In the genomic region with DNA sequence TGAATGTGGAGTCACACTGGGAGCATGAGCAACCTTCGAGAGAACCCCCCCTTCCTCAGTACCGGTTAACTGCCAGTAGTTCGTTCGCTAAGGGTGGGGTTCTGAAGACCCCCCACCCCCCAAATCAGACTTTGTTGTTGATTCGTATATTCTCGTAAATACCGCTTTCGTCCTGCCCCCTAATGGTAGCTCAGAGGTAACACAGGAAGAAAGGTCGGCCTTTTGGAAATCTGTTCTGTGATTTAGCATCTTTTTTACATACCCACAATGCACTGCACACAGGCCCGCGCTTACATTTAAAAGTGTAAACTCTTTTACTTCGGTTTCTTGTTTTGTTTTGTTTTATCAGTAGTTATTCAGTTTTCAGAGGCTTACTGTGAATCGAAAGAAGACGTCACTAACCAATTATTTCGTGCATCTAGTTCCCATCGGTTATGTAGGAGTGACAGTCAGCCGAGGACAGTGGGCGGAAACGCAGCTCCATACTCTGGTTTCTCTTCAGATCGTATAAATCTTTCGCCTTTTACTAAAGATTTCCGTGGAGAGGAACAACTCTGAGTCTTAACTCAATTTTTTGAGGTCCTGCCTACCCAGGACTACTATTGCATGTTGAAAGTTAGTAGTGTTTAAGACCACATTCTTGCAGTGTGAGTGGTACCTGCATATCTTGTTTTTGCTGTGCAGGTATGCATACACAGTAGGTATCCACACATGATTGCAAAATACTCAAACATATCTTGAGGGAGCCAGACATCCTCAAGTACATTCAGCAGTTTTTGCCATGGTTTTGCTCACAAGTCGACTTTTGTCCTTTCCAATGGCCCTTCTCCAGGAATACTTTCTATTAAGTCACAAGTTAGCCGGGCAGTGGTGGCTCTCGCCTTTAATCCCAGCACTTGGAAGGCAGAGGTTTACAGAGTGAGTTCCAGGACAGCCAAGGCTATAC, we compare ENCODE assay signal across 7 mouse cellular contexts. TPM values are rescaled to one million over a fixed set of nuclear protein-coding genes. Genes with fewer than 3 reads are reported as not detected.
DNase-seq lines count a peak whose midpoint lies in the region.

No protein-coding gene starts in this region.

- no peaks in the 10 kb centered on the region for H3K4me1 ChIP-seq in heart, embryonic 10.5 days

- under 1% methylated on average over 25 of the region's 25 CpGs for whole genome bisulfite sequencing in heart, embryonic 10.5 days

- peak overlapping the region; percentile 54 for H3K4me3 ChIP-seq in heart, embryonic 10.5 days

- H3K36me3 ChIP-seq in heart, embryonic 10.5 days = no peaks in the 10 kb centered on the region

- no peaks in the 10 kb centered on the region for H3K9me3 ChIP-seq in heart, embryonic 10.5 days

- H3K27me3 ChIP-seq in heart, embryonic 10.5 days (ENCODE audit: insufficient read depth, poor library complexity, severe bottlenecking) = no peaks in the 10 kb centered on the region

- H3K27ac ChIP-seq in heart, embryonic 10.5 days = peak overlapping the region; percentile 90

- DNase-seq in 3134 (ENCODE audit: extremely low read depth, insufficient read length, low spot score) = peak; percentile 66
- DNase-seq in CD4-positive, CD25-positive, alpha-beta regulatory T cell, adult 2 months (ENCODE audit: low read depth, low spot score) = peak; percentile 86
- peak; percentile 54 to 63 for DNase-seq in cerebellum, postnatal 14 days
- DNase-seq in heart, embryonic 10.5 days (ENCODE audit: low spot score) = no peak
- DNase-seq in kidney, adult 9 months = peak; percentile 81
- peak; percentile 47 for DNase-seq in lung, postnatal 14 days
- peak; percentile 45 for DNase-seq in skeletal muscle tissue, adult 2 months (ENCODE audit: low read depth, low spot score)

RNA-seq across cellular contexts. Expression of gene Kif2c, which starts 19.9 kb away (rescaled TPM):
- polyA plus RNA-seq in heart, embryonic 10.5 days (2016; fragmentation: Nextera tagmentation; extraction: Ambion mirVana) = 55.1 and 68.7 TPM in 2 replicates

RNA-seq across cellular contexts. Expression of gene Rps8, which starts 46.3 kb away (rescaled TPM):
- polyA plus RNA-seq in heart, embryonic 10.5 days (2016; fragmentation: Nextera tagmentation; extraction: Ambion mirVana) = 638 and 783 TPM in 2 replicates

RNA-seq across cellular contexts. Expression of gene Tmem53, which starts 49.4 kb away (rescaled TPM):
- polyA plus RNA-seq in heart, embryonic 10.5 days (2016; fragmentation: Nextera tagmentation; extraction: Ambion mirVana) = 11.0 and 14.4 TPM in 2 replicates

RNA-seq across cellular contexts. Expression of gene Armh1, which starts 49.6 kb away (rescaled TPM):
- 0.20 and 0.46 TPM in 2 replicates for polyA plus RNA-seq in heart, embryonic 10.5 days (2016; fragmentation: Nextera tagmentation; extraction: Ambion mirVana)
